Mouse (Mus musculus): ENCODE measurements around the gene Alkbh5. TPM values are rescaled to one million over a fixed set of nuclear protein-coding genes. Genes with fewer than 3 reads are reported as not detected.

Alkbh5 gene
- polyA plus RNA-seq (2014; fragmentation: Illumina TruSeq; extraction: RNeasy Lipid Tissue Mini Kit (QIAGEN cat#74804); ENCODE audit: low read depth, low replicate concordance), result 48.5 TPM

DNA sequence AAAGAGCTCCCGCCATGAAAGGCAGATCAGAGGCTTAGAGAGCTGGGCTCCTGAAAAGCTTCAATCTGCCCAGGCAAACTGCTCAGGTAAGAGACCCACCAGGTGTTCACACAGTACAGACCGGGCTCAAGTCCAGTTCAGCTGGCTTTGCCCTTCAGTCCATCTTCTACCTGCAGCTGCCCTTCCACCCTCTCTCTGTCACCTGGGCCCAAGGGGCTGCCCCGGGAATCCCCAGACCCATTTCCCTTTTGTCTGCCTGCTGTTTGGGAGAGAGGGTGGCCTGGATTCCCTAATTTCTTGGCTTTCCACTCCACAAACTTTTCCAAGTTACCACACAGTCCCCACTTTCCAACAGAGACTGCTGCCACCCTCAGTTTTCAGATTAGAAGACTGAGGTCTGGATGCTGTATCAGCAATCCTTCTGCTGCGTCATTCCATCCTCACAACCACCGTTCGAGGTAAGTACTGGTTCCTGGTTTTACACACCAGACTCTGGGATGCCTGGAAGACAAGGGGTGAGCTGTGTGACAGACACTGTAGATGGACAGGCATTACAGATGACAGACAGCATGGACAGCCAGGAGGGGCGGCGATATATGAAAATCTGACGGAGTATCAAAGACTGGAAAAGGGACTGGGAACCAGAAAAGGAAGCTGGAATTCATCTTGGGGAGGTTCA, at the start of gene Alkbh5:
Alkbh5 (plus strand) TSS at position 202 of the 679 bp plus-strand sequence.

Other genes with a start within 250 kb of the Alkbh5 start
- 118 TPM for gene Tom1l2, start 183.5 kb upstream of the Alkbh5 start, polyA plus RNA-seq (2014; fragmentation: Illumina TruSeq; extraction: RNeasy Lipid Tissue Mini Kit (QIAGEN cat#74804); ENCODE audit: low read depth, low replicate concordance)
- 5.1 TPM for gene Drc3, start 183.1 kb upstream of the Alkbh5 start, polyA plus RNA-seq (2014; fragmentation: Illumina TruSeq; extraction: RNeasy Lipid Tissue Mini Kit (QIAGEN cat#74804); ENCODE audit: low read depth, low replicate concordance)
- 40.5 TPM for gene Gid4, start 119.2 kb upstream of the Alkbh5 start, polyA plus RNA-seq (2014; fragmentation: Illumina TruSeq; extraction: RNeasy Lipid Tissue Mini Kit (QIAGEN cat#74804); ENCODE audit: low read depth, low replicate concordance)
- gene Atpaf2, start 117.9 kb upstream of the Alkbh5 start, polyA plus RNA-seq (2014; fragmentation: Illumina TruSeq; extraction: RNeasy Lipid Tissue Mini Kit (QIAGEN cat#74804); ENCODE audit: low read depth, low replicate concordance), result 34.0 TPM
- gene Drg2, start 81.8 kb upstream of the Alkbh5 start, polyA plus RNA-seq (2014; fragmentation: Illumina TruSeq; extraction: RNeasy Lipid Tissue Mini Kit (QIAGEN cat#74804); ENCODE audit: low read depth, low replicate concordance), result 34.4 TPM
- not detected for gene Myo15, start 67.0 kb upstream of the Alkbh5 start, polyA plus RNA-seq (2014; fragmentation: Illumina TruSeq; extraction: RNeasy Lipid Tissue Mini Kit (QIAGEN cat#74804); ENCODE audit: low read depth, low replicate concordance)
- gene Llgl1, start 163.3 kb downstream of the Alkbh5 start, polyA plus RNA-seq (2014; fragmentation: Illumina TruSeq; extraction: RNeasy Lipid Tissue Mini Kit (QIAGEN cat#74804); ENCODE audit: low read depth, low replicate concordance), result 11.0 TPM
- 100 TPM for gene Flii, start 190.9 kb downstream of the Alkbh5 start, polyA plus RNA-seq (2014; fragmentation: Illumina TruSeq; extraction: RNeasy Lipid Tissue Mini Kit (QIAGEN cat#74804); ENCODE audit: low read depth, low replicate concordance)
- gene Mief2, start 192.0 kb downstream of the Alkbh5 start, polyA plus RNA-seq (2014; fragmentation: Illumina TruSeq; extraction: RNeasy Lipid Tissue Mini Kit (QIAGEN cat#74804); ENCODE audit: low read depth, low replicate concordance), result 33.0 TPM
- gene Top3a, start 241.0 kb downstream of the Alkbh5 start, polyA plus RNA-seq (2014; fragmentation: Illumina TruSeq; extraction: RNeasy Lipid Tissue Mini Kit (QIAGEN cat#74804); ENCODE audit: low read depth, low replicate concordance), result 4.1 TPM
- 11.4 TPM for gene Smcr8, start 241.1 kb downstream of the Alkbh5 start, polyA plus RNA-seq (2014; fragmentation: Illumina TruSeq; extraction: RNeasy Lipid Tissue Mini Kit (QIAGEN cat#74804); ENCODE audit: low read depth, low replicate concordance)

Data from heart, adult 10 weeks (tissue).